Comparison of ENCODE assay signal across 15 mouse cellular contexts in the genomic region with DNA sequence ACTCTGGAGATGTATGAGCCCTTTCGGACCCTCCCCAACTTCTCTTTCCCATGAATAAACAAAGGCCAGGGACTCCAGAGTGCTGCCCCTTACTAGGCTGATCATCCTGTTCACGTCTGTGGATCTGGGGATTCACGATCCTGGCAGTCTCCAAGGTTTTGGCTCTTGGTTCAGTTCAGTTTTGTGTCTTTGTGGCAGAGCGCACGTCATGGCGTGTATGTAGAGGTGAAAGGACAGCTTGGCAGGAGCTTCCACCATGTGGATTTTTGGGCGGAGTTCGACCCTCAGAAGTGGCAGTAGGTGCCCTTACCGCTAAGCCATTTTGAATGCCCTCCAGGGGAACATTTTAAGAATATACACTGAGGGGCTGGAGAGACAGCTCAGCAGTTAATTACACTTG. TPM values are rescaled to one million over a fixed set of nuclear protein-coding genes. Genes with fewer than 3 reads are reported as not detected.
DNase-seq lines count a peak whose midpoint lies in the region; ATAC-seq lines count a peak whose summit lies in the region.
"Had no signal": no experiment of that assay in that cellular context is flagged by ENCODE, and none has a peak within 500 bp of the region (broad histone marks: within the 10 kb centered on the region; RNA-seq: fewer than 3 reads in every experiment).

No protein-coding gene starts in this region.

- H3K9ac ChIP-seq in forebrain, embryonic 12.5 days: no peak overlapping the region
- no peak overlapping the region for H3K9ac ChIP-seq in forebrain, embryonic 16.5 days (replicated peaks; ENCODE audit: low read depth, low read length)
- H3K9ac ChIP-seq in hindbrain, embryonic 13.5 days: no peak overlapping the region
- no peak overlapping the region for H3K9ac ChIP-seq in hindbrain, embryonic 16.5 days (ENCODE audit: low read depth, low read length)
- no peak overlapping the region for H3K9ac ChIP-seq in midbrain, embryonic 16.5 days (ENCODE audit: low read depth, low read length)
- no peak overlapping the region for H3K9ac ChIP-seq in midbrain, embryonic 11.5 days (ENCODE audit: low read length)
- H3K9ac ChIP-seq in stomach, embryonic 16.5 days (ENCODE audit: low read length): no peak overlapping the region
- H3K9ac ChIP-seq: kidney, embryonic 15.5 days; midbrain, embryonic 13.5 days had no signal

- peaks cover 56% of the 10 kb centered on the region for H3K4me1 ChIP-seq in forebrain, embryonic 12.5 days
- peaks cover 31% of the 10 kb centered on the region for H3K4me1 ChIP-seq in forebrain, embryonic 16.5 days (replicated peaks; ENCODE audit: control insufficient read depth, insufficient read depth, low read length)
- peaks cover 60% of the 10 kb centered on the region for H3K4me1 ChIP-seq in hindbrain, embryonic 13.5 days (replicated peaks)
- H3K4me1 ChIP-seq in hindbrain, embryonic 16.5 days (ENCODE audit: control insufficient read depth, insufficient read depth, low read depth, low read length): peaks cover 38% of the 10 kb centered on the region
- peaks cover 27% of the 10 kb centered on the region for H3K4me1 ChIP-seq in midbrain, embryonic 16.5 days (ENCODE audit: control insufficient read depth, insufficient read depth, low read length)
- H3K4me1 ChIP-seq in midbrain, embryonic 11.5 days (ENCODE audit: control insufficient read depth, insufficient read depth, low read length): peaks cover 26% of the 10 kb centered on the region
- peaks cover 55% of the 10 kb centered on the region for H3K4me1 ChIP-seq in stomach, embryonic 16.5 days (ENCODE audit: control insufficient read depth, insufficient read depth, low read length)

- WGBS in forebrain, embryonic 12.5 days: 82% methylated on average over 9 of the region's 9 CpGs
- 81% methylated on average over 9 of the region's 9 CpGs for WGBS in forebrain, embryonic 16.5 days
- 85% methylated on average over 9 of the region's 9 CpGs for WGBS in hindbrain, embryonic 13.5 days
- 76% methylated on average over 9 of the region's 9 CpGs for WGBS in hindbrain, embryonic 16.5 days
- WGBS in midbrain, embryonic 16.5 days: 84% methylated on average over 9 of the region's 9 CpGs
- 83% methylated on average over 9 of the region's 9 CpGs for WGBS in midbrain, embryonic 11.5 days
- WGBS in stomach, embryonic 16.5 days: 62% methylated on average over 9 of the region's 9 CpGs

- H3K9me3 ChIP-seq in forebrain, embryonic 12.5 days: no peaks in the 10 kb centered on the region
- H3K9me3 ChIP-seq in forebrain, embryonic 16.5 days (ENCODE audit: control insufficient read depth, low read length): no peaks in the 10 kb centered on the region
- no peaks in the 10 kb centered on the region for H3K9me3 ChIP-seq in hindbrain, embryonic 13.5 days
- H3K9me3 ChIP-seq in hindbrain, embryonic 16.5 days (ENCODE audit: control insufficient read depth, low read length): no peaks in the 10 kb centered on the region
- no peaks in the 10 kb centered on the region for H3K9me3 ChIP-seq in midbrain, embryonic 16.5 days (replicated peaks; ENCODE audit: control insufficient read depth, low read length, poor library complexity, severe bottlenecking)
- no peaks in the 10 kb centered on the region for H3K9me3 ChIP-seq in midbrain, embryonic 11.5 days (ENCODE audit: control insufficient read depth, low read length)
- no peaks in the 10 kb centered on the region for H3K9me3 ChIP-seq in stomach, embryonic 16.5 days (replicated peaks; ENCODE audit: control insufficient read depth, low read length)
- H3K9me3 ChIP-seq: embryonic facial prominence, embryonic 10.5 days; kidney, embryonic 15.5 days; midbrain, embryonic 13.5 days had no signal

- H3K4me2 ChIP-seq in forebrain, embryonic 12.5 days: no peak overlapping the region
- H3K4me2 ChIP-seq in forebrain, embryonic 16.5 days (ENCODE audit: low read length): no peak overlapping the region
- H3K4me2 ChIP-seq in hindbrain, embryonic 13.5 days: no peak overlapping the region
- no peak overlapping the region for H3K4me2 ChIP-seq in hindbrain, embryonic 16.5 days (ENCODE audit: low read length)
- H3K4me2 ChIP-seq in midbrain, embryonic 16.5 days (ENCODE audit: low read length): no peak overlapping the region
- no peak overlapping the region for H3K4me2 ChIP-seq in midbrain, embryonic 11.5 days
- H3K4me2 ChIP-seq in stomach, embryonic 16.5 days (ENCODE audit: low read depth, low read length): no peak overlapping the region
- H3K4me2 ChIP-seq: kidney, embryonic 15.5 days; midbrain, embryonic 13.5 days had no signal

- no peak overlapping the region for H3K4me3 ChIP-seq in forebrain, embryonic 12.5 days (replicated peaks)
- H3K4me3 ChIP-seq in forebrain, embryonic 16.5 days (replicated peaks; ENCODE audit: low read length): no peak overlapping the region
- H3K4me3 ChIP-seq in hindbrain, embryonic 13.5 days: no peak overlapping the region
- no peak overlapping the region for H3K4me3 ChIP-seq in hindbrain, embryonic 16.5 days (ENCODE audit: low read length)
- H3K4me3 ChIP-seq in midbrain, embryonic 16.5 days (ENCODE audit: low read depth, low read length): no peak overlapping the region
- no peak overlapping the region for H3K4me3 ChIP-seq in midbrain, embryonic 11.5 days (ENCODE audit: low read depth, low read length)
- no peak overlapping the region for H3K4me3 ChIP-seq in stomach, embryonic 16.5 days (replicated peaks; ENCODE audit: low read length)
- H3K4me3 ChIP-seq: embryonic facial prominence, embryonic 10.5 days; kidney, embryonic 15.5 days; layer of hippocampus, adult 2 months; midbrain, embryonic 13.5 days had no signal

- no peak for ATAC-seq in forebrain, embryonic 12.5 days (ENCODE audit: low FRiP score)
- ATAC-seq in forebrain, embryonic 16.5 days: no peak
- ATAC-seq in hindbrain, embryonic 13.5 days (ENCODE audit: low FRiP score): no peak
- ATAC-seq in hindbrain, embryonic 16.5 days: no peak
- no peak for ATAC-seq in midbrain, embryonic 16.5 days
- ATAC-seq in midbrain, embryonic 11.5 days (ENCODE audit: low FRiP score): no peak
- no peak for ATAC-seq in stomach, embryonic 16.5 days (ENCODE audit: insufficient read depth, low FRiP score)
- ATAC-seq: midbrain, embryonic 13.5 days had no signal

- peaks cover 21% of the 10 kb centered on the region for H3K27me3 ChIP-seq in forebrain, embryonic 12.5 days
- peaks cover 7% of the 10 kb centered on the region for H3K27me3 ChIP-seq in forebrain, embryonic 16.5 days (replicated peaks; ENCODE audit: control insufficient read depth, insufficient read depth, low read length)
- peaks cover 20% of the 10 kb centered on the region for H3K27me3 ChIP-seq in hindbrain, embryonic 13.5 days
- H3K27me3 ChIP-seq in hindbrain, embryonic 16.5 days (replicated peaks; ENCODE audit: control insufficient read depth, insufficient read depth, low read length): 0 out of 2 replicates have a peak, but pooled peaks cover 2% of the 10 kb centered on the region
- peaks cover 3% of the 10 kb centered on the region for H3K27me3 ChIP-seq in midbrain, embryonic 16.5 days (ENCODE audit: control insufficient read depth, insufficient read depth, low read depth, low read length)
- H3K27me3 ChIP-seq in midbrain, embryonic 11.5 days (ENCODE audit: control insufficient read depth, insufficient read depth, low read length): peaks cover 12% of the 10 kb centered on the region
- no peaks in the 10 kb centered on the region for H3K27me3 ChIP-seq in stomach, embryonic 16.5 days (ENCODE audit: control insufficient read depth, insufficient read depth, low read length)
- H3K27me3 ChIP-seq: kidney, embryonic 15.5 days had no signal

- 0 out of 2 replicates have a peak overlapping the region, but pooled peaks have one; percentile 8 for H3K27ac ChIP-seq in forebrain, embryonic 12.5 days
- H3K27ac ChIP-seq in forebrain, embryonic 16.5 days (ENCODE audit: low read length): no peak overlapping the region
- peak overlapping the region; percentile 87 for H3K27ac ChIP-seq in hindbrain, embryonic 13.5 days
- no peak overlapping the region for H3K27ac ChIP-seq in hindbrain, embryonic 16.5 days (ENCODE audit: low read depth, low read length)
- H3K27ac ChIP-seq in midbrain, embryonic 16.5 days (ENCODE audit: low read length): peak overlapping the region; percentile 15; the same call in 1 of the 2 replicates
- H3K27ac ChIP-seq in midbrain, embryonic 11.5 days (ENCODE audit: low read depth, low read length): no peak overlapping the region
- peak overlapping the region; percentile 64; the same call in 1 of the 2 replicates for H3K27ac ChIP-seq in stomach, embryonic 16.5 days (ENCODE audit: low read length)

- no peak for DNase-seq in midbrain, embryonic 11.5 days (ENCODE audit: low spot score, missing footprints)
- DNase-seq in kidney, postnatal 10 days: no peak
- DNase-seq: adrenal gland, adult 2 months; cerebellum, postnatal 14 days; lung, postnatal 36 days had no signal

- H3K36me3 ChIP-seq in forebrain, embryonic 12.5 days (replicated peaks): no peaks in the 10 kb centered on the region
- no peaks in the 10 kb centered on the region for H3K36me3 ChIP-seq in forebrain, embryonic 16.5 days (ENCODE audit: control insufficient read depth, insufficient read depth)
- H3K36me3 ChIP-seq in hindbrain, embryonic 13.5 days: no peaks in the 10 kb centered on the region
- no peaks in the 10 kb centered on the region for H3K36me3 ChIP-seq in hindbrain, embryonic 16.5 days (ENCODE audit: control insufficient read depth, insufficient read depth, low read length)
- H3K36me3 ChIP-seq in midbrain, embryonic 16.5 days (ENCODE audit: control insufficient read depth, insufficient read depth, low read length): no peaks in the 10 kb centered on the region
- no peaks in the 10 kb centered on the region for H3K36me3 ChIP-seq in midbrain, embryonic 11.5 days (ENCODE audit: control insufficient read depth, insufficient read depth, low read length)
- H3K36me3 ChIP-seq in stomach, embryonic 16.5 days (ENCODE audit: control insufficient read depth, insufficient read depth, low read length): no peaks in the 10 kb centered on the region
- H3K36me3 ChIP-seq: embryonic facial prominence, embryonic 10.5 days; kidney, embryonic 15.5 days; midbrain, embryonic 13.5 days had no signal

RNA-seq across cellular contexts. Expression of gene Bag3, which starts 5.2 kb away (rescaled TPM):
- 3.0 and 3.6 TPM in 2 replicates for polyA plus RNA-seq in forebrain, embryonic 12.5 days (2016; fragmentation: Nextera tagmentation; extraction: Ambion mirVana)
- polyA plus RNA-seq in forebrain, embryonic 16.5 days (2015; fragmentation: Nextera tagmentation; extraction: Ambion mirVana): 1.5 and 1.8 TPM in 2 replicates
- 3.2 and 3.3 TPM in 2 replicates for polyA plus RNA-seq in hindbrain, embryonic 13.5 days (2015; fragmentation: Nextera tagmentation; extraction: Ambion mirVana)
- 2.7 and 3.8 TPM in 2 replicates for polyA plus RNA-seq in hindbrain, embryonic 16.5 days (2015; fragmentation: Nextera tagmentation; extraction: Ambion mirVana)
- polyA plus RNA-seq in midbrain, embryonic 16.5 days (2015; fragmentation: Nextera tagmentation; extraction: Ambion mirVana): 1.9 and 2.8 TPM in 2 replicates
- polyA plus RNA-seq in midbrain, embryonic 11.5 days (2014; fragmentation: Nextera tagmentation; extraction: Ambion mirVana): 3.0 and 4.3 TPM in 2 replicates
- 17.4 and 20.8 TPM in 2 replicates for polyA plus RNA-seq in stomach, embryonic 16.5 days (2015; fragmentation: Nextera tagmentation; extraction: Ambion mirVana)

Comparison
In these comparisons a context has a peak if more than half of its experiments do, and no peak if none do; other contexts are left out.
1. H3K27ac ChIP-seq: peak in forebrain, embryonic 12.5 days (single experiment), hindbrain, embryonic 13.5 days (single experiment), midbrain, embryonic 16.5 days (single experiment) and stomach, embryonic 16.5 days (single experiment); none in forebrain, embryonic 16.5 days (single experiment), hindbrain, embryonic 16.5 days (single experiment) and midbrain, embryonic 11.5 days (single experiment).